9 mouse cellular contexts compared by ENCODE assay signal in genomic region chr4:152833411-152834310, GRCm38 (mm10).
A peak's percentile ranks its signal among the peaks of the same experiment; 100 is the strongest.
DNase-seq lines count a peak whose midpoint lies in the region; ATAC-seq lines count a peak whose summit lies in the region.
"Had no signal": no experiment of that assay in that cellular context is flagged by ENCODE, and none has a peak within 500 bp of the region (broad histone marks: within the 10 kb centered on the region; RNA-seq: fewer than 3 reads in every experiment).

No protein-coding gene starts in this region.

- no peak overlapping the region for H3K4me3 ChIP-seq in hindbrain, embryonic 14.5 days (replicated peaks; ENCODE audit: low read length)
- H3K4me3 ChIP-seq: heart, embryonic 13.5 days; liver, embryonic 12.5 days had no signal

- H3K4me2 ChIP-seq in hindbrain, embryonic 14.5 days (replicated peaks), result no peak overlapping the region
- H3K4me2 ChIP-seq: heart, embryonic 13.5 days; liver, embryonic 12.5 days had no signal

- no peaks in the 10 kb centered on the region for H3K36me3 ChIP-seq in hindbrain, embryonic 14.5 days (replicated peaks; ENCODE audit: control insufficient read depth, insufficient read depth)
- H3K36me3 ChIP-seq: heart, embryonic 13.5 days; liver, embryonic 12.5 days had no signal

- 0 out of 2 replicates have a peak overlapping the region, but pooled peaks have one; percentile 9 for H3K9ac ChIP-seq in hindbrain, embryonic 14.5 days
- H3K9ac ChIP-seq: heart, embryonic 13.5 days; liver, embryonic 12.5 days had no signal

- no peaks in the 10 kb centered on the region for H3K9me3 ChIP-seq in hindbrain, embryonic 14.5 days (ENCODE audit: control insufficient read depth, low read length)

- peak; percentile 22 for DNase-seq in right cerebral cortex, postnatal 4 days
- DNase-seq in right cerebral cortex, postnatal 14 days, result no peak
- peak; percentile 51 for DNase-seq in embryo, embryonic 9.5 days (ENCODE audit: extremely low spot score)
- DNase-seq in hindbrain, embryonic 14.5 days (ENCODE audit: low spot score), result peak; percentile 48
- DNase-seq in retina, embryonic 14.5 days (ENCODE audit: low spot score), result peak; percentile 23
- no peak for DNase-seq in thymus, postnatal 14 days
- no peak for DNase-seq in left cerebral cortex, adult 9 months (ENCODE audit: low spot score in 2 of 2)

- peaks cover 31% of the 10 kb centered on the region for H3K4me1 ChIP-seq in hindbrain, embryonic 14.5 days (replicated peaks; ENCODE audit: control insufficient read depth, insufficient read depth, low read length)
- H3K4me1 ChIP-seq: heart, embryonic 13.5 days; liver, embryonic 12.5 days had no signal

- WGBS in hindbrain, embryonic 14.5 days, result 11% methylated on average over 23 of the region's 23 CpGs

- peak overlapping the region; percentile 60 for H3K27ac ChIP-seq in hindbrain, embryonic 14.5 days
- H3K27ac ChIP-seq: heart, embryonic 13.5 days; liver, embryonic 12.5 days had no signal

- H3K27me3 ChIP-seq in hindbrain, embryonic 14.5 days (ENCODE audit: control insufficient read depth, insufficient read depth, low read length), result no peaks in the 10 kb centered on the region
- H3K27me3 ChIP-seq: heart, embryonic 13.5 days; liver, embryonic 12.5 days had no signal

- ATAC-seq in hindbrain, embryonic 14.5 days (ENCODE audit: low FRiP score), result peak; percentile 32; the same call in 1 of the 2 replicates
- ATAC-seq: liver, embryonic 12.5 days had no signal

Comparison
In these comparisons a context has a peak if more than half of its experiments do, and no peak if none do; other contexts are left out.
1. DNase-seq: peak in right cerebral cortex, postnatal 4 days (single experiment), embryo, embryonic 9.5 days (single experiment), hindbrain, embryonic 14.5 days (single experiment) and retina, embryonic 14.5 days (single experiment); none in right cerebral cortex, postnatal 14 days (single experiment), thymus, postnatal 14 days (single experiment) and left cerebral cortex, adult 9 months (0 of 2).